Mouse (Mus musculus) embryonic facial prominence, embryonic 12.5 days (tissue): ENCODE measurements around the gene Ifna4. TPM values are rescaled to one million over a fixed set of nuclear protein-coding genes. Genes with fewer than 3 reads are reported as not detected.
"Not testable (repeated sequence)": the region's sequence is repeated elsewhere in the genome, so short reads cannot be mapped to it uniquely, and the experiment has no call there.

Experiments
- ATAC-seq: fragments of 200-750 bp; cut with Nextera tagmentation; 2 replicates; pipeline ENCODE4 v1.8.0; 2017; ENCODE audit not compliant: insufficient number of reproducible peaks, insufficient read depth, low FRiP score, low TSS enrichment
- H3K27ac ChIP-seq: fragments of 300-500 bp; sonication (generic); 2 replicates; pipeline ENCODE4 v1.5.1; 2016; ENCODE audit warnings: mild to moderate bottlenecking
- H3K27me3 ChIP-seq: fragments of 300-500 bp; sonication (generic); 2 replicates; pipeline ENCODE4 v1.6.1; 2016; ENCODE audit warnings: mild to moderate bottlenecking, moderate library complexity
- H3K36me3 ChIP-seq: fragments of 300-500 bp; sonication (generic); 2 replicates; pipeline ENCODE4 v1.6.1; 2016; ENCODE audit warnings: mild to moderate bottlenecking
- H3K4me1 ChIP-seq: fragments of 300-500 bp; sonication (generic); 2 replicates; pipeline ENCODE4 v1.6.1; 2016
- H3K4me2 ChIP-seq: fragments of 300-500 bp; sonication (generic); replicated peaks from 2 replicates; pipeline ENCODE4 v1.6.1; 2016; ENCODE audit warnings: mild to moderate bottlenecking, moderate library complexity
- H3K4me3 ChIP-seq: fragments of 300-500 bp; sonication (generic); 2 replicates; pipeline ENCODE4 v1.5.1; 2016; ENCODE audit warnings: mild to moderate bottlenecking
- H3K9ac ChIP-seq: fragments of 300-500 bp; sonication (generic); 2 replicates; pipeline ENCODE4 v1.6.1; 2016; ENCODE audit warnings: mild to moderate bottlenecking, moderate library complexity
- H3K9me3 ChIP-seq: fragments of 300-500 bp; sonication (generic); 2 replicates; pipeline ENCODE4 v1.6.1; 2016; ENCODE audit warnings: mild to moderate bottlenecking, moderate library complexity
- WGBS: fragments of 180-500 bp; shearing (Covaris S2); methylation state at CpG from one replicate; pipeline ENCODE4 v1.1.7; 2016; 5-methylcytosine and 5-hydroxymethylcytosine counted together
- polyA plus RNA-seq: library from polyadenylated mRNA; unstranded; fragments of >200 nt; fragmentation: Nextera tagmentation; extraction: Ambion mirVana; gene quantifications from 2 replicates; pipeline ENCODE4 v1.2.1, GENCODE M21; 2016

Gene Ifna4
- polyA plus RNA-seq, 1 experiment from 2014 or later = not detected

DNA sequence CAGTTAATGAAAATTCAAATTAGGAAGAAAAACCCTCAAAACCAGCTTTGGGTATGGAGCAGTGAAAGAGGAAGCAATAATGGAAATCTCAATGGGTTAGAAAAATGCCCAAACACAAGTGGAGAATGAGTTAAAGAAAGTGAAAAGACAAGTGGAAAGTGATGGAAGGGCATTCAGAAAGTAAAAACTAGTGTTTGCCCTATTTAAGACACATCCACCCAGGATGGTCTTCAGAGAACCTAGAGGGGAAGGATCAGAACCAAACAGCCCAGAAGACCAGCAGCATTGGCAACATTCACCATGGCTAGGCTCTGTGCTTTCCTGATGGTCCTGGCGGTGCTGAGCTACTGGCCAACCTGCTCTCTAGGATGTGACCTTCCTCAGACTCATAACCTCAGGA lies 6.4 kb upstream of the Ifna4 start, which contains the start of gene Ifna5:
TSS of gene Ifna5 (plus strand) at position 301 of the 400 bp plus-strand sequence.
- H3K9me3 ChIP-seq, ATAC-seq, H3K9ac ChIP-seq, H3K36me3 ChIP-seq, H3K4me1 ChIP-seq, H3K27me3 ChIP-seq, H3K4me3 ChIP-seq, H3K27ac ChIP-seq, H3K4me2 ChIP-seq: not testable (repeated sequence)
- WGBS = 78% methylated on average over 1 of the region's 1 CpGs

DNA sequence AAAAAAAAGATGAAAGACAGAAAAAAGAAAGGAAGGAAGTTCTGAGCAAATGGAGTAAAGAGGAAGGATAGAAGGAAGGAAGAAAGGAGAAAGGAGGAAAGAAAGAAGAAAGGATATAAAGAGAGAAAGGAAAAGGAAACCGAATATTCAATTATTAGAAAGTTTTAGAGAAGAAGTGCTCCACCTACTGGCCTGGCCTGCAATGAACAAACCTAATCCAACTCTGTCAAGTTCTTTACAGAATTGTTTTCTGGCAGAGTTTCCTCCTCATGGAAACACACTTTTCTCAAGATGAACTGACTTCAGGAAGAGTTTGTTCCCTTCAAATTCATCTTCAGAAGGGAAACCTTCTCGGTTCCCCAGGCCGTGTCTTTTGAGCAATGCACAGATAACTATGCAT lies 2.8 kb upstream of the Ifna4 start:
- no peak for ATAC-seq
- no peaks in the 10 kb centered on the region for H3K27me3 ChIP-seq
- no peaks in the 10 kb centered on the region for H3K36me3 ChIP-seq
- H3K4me1 ChIP-seq = no peaks in the 10 kb centered on the region
- WGBS = 43% methylated on average over 3 of the region's 3 CpGs
- H3K4me2 ChIP-seq = no peak overlapping the region
- no peak overlapping the region for H3K4me3 ChIP-seq
- H3K9ac ChIP-seq = no peak overlapping the region
- no peaks in the 10 kb centered on the region for H3K9me3 ChIP-seq
- no peak overlapping the region for H3K27ac ChIP-seq

DNA sequence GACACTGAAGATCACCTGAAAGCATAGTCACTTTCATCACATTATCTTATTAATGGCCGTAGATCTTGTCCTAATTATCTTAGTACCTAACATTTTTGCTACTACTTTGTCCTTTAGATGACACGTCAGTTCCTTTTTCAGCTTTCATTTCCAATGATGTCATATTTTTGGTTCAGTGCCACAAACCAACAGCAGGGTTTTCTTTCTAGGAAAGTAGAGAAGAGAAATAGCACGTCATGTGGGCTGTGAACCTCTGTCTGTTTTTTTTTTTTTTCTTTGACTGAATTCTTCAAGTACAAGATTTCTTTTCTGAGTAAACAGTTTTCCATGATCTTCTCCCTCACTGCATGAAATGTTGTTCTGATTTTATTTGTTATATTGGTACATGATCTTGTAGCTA lies 1.6 kb upstream of the Ifna4 start:
- H3K36me3 ChIP-seq = no peaks in the 10 kb centered on the region
- no peak overlapping the region for H3K27ac ChIP-seq

GRCm38 (mm10) chr4:88845334-88845733 lies 3.7 kb downstream of the Ifna4 start:
- no peaks in the 10 kb centered on the region for H3K9me3 ChIP-seq
- no peak for ATAC-seq
- H3K27ac ChIP-seq = no peak overlapping the region
- no peaks in the 10 kb centered on the region for H3K27me3 ChIP-seq
- no peaks in the 10 kb centered on the region for H3K4me1 ChIP-seq
- H3K4me2 ChIP-seq = no peak overlapping the region
- WGBS = 54% methylated on average over 2 of the region's 2 CpGs
- no peaks in the 10 kb centered on the region for H3K36me3 ChIP-seq
- H3K9ac ChIP-seq = no peak overlapping the region
- H3K4me3 ChIP-seq = no peak overlapping the region

More for the DNA sequence above, 1.6 kb upstream of the Ifna4 start:
- Histone ChIP-seq H3K27me3 (no peaks in the 10 kb centered on the region), H3K9me3 (no peaks in the 10 kb centered on the region), H3K4me1 (no peaks in the 10 kb centered on the region), H3K4me3 (no peak overlapping the region), H3K9ac (no peak overlapping the region), H3K4me2 (no peak overlapping the region)
- 75% methylated on average over 3 of the region's 3 CpGs for WGBS
- no peak for ATAC-seq

- whole genome bisulfite sequencing = 81% methylated on average over 1 of the region's 1 CpGs
- Histone ChIP-seq H3K27ac (no peak within 1 kb of the TSS), H3K4me1 (no peaks in the 10 kb centered on the region; the same call in 1 of the 2 replicates), H3K4me2 (no peak within 1 kb of the TSS), H3K9me3 (no peaks in the 10 kb centered on the region), H3K4me3 (no peak within 1 kb of the TSS), H3K27me3 (no peaks in the 10 kb centered on the region), H3K9ac (no peak within 1 kb of the TSS), H3K36me3 (no peaks in the 10 kb centered on the region)
- ATAC-seq = no peak
These were observed 8.0 kb downstream of the Ifna4 start, which contains the start of gene Ifna1 for GRCm38 (mm10) chr4:88849698-88850097. Gene Ifna1, plus strand, starts transcription at chr4:88850087.

DNA sequence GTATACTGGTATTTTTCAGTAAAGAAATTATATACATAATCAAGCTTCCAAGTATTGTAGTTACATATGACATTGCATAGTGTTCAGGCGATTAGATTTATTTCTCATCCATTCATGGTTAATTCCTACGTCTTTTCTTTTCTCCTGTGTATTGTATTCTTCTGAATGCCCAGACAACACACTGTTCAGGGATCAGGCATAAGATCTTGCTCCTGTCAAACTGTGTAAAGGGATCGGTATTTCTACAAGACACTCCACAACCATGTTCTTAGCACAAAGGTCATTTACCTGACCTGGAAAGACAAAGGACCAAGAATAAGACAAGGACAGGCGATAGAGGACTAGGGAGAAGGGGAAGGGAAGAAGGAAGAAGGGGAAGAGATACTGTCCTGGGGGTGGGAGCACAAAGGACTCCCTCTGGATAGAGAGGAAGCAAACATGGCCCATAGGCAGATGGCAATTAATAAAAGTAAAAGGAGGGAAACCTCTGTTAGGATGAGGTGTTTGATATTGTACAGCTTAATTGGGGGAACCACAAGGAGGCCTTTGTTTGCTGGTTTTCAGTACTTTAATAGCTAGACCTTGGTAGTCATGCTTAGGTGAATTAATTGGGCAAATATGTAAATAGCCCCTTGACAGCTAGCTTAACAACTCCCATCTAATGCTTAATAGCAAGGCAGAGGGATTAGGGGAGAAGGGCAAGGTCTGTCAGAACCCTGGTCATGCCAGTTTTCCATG lies 9.5 kb downstream of the Ifna4 start:
- Histone ChIP-seq H3K4me3 (no peak overlapping the region), H3K9me3 (no peaks in the 10 kb centered on the region), H3K4me2 (no peak overlapping the region), H3K36me3 (no peaks in the 10 kb centered on the region), H3K9ac (no peak overlapping the region), H3K27me3 (no peaks in the 10 kb centered on the region), H3K27ac (no peak overlapping the region), H3K4me1 (no peaks in the 10 kb centered on the region; the same call in 1 of the 2 replicates)
- WGBS = 57% methylated on average over 4 of the region's 4 CpGs
- no peak for ATAC-seq

- no peak overlapping the region for H3K4me3 ChIP-seq
- H3K9me3 ChIP-seq = no peaks in the 10 kb centered on the region
- H3K9ac ChIP-seq = no peak overlapping the region
- H3K27me3 ChIP-seq = 0 out of 2 replicates have a peak, but pooled peaks cover under 1% of the 10 kb centered on the region
- no peaks in the 10 kb centered on the region for H3K36me3 ChIP-seq
- H3K27ac ChIP-seq = no peak overlapping the region
- H3K4me2 ChIP-seq = no peak overlapping the region
- peaks cover 5% of the 10 kb centered on the region for H3K4me1 ChIP-seq
- no peak for ATAC-seq
These were observed 17.6 kb downstream of the Ifna4 start for GRCm38 (mm10) chr4:88859214-88859613.

DNA sequence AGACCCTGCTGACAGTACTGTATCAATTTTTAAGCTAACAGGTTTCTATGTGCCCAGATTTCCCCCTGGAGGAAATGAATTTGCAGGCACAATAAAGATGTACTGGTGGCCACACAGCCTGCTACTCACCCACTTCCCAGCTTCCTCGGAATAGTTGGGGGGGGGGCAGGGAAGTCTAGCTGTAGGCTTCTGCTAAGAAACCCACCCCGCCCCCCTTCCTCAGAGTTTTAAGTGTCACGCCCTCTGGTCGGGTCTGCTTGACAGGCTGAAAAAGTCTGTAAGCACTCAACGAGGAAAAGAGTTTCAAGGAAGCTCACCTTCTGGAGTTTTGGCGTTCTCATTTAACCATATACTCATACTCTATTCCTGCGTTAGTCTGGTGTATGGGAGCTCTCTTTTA lies 21.6 kb downstream of the Ifna4 start:
- no peak for ATAC-seq
- H3K27ac ChIP-seq = no peak overlapping the region
- H3K4me3 ChIP-seq = no peak overlapping the region
- 3% methylated on average over 7 of the region's 7 CpGs for WGBS
- 0 out of 2 replicates have a peak, but pooled peaks cover 5% of the 10 kb centered on the region for H3K27me3 ChIP-seq
- no peak overlapping the region for H3K9ac ChIP-seq
- no peak overlapping the region for H3K4me2 ChIP-seq
- no peaks in the 10 kb centered on the region for H3K9me3 ChIP-seq
- peaks cover 5% of the 10 kb centered on the region for H3K4me1 ChIP-seq
- no peaks in the 10 kb centered on the region for H3K36me3 ChIP-seq

DNA sequence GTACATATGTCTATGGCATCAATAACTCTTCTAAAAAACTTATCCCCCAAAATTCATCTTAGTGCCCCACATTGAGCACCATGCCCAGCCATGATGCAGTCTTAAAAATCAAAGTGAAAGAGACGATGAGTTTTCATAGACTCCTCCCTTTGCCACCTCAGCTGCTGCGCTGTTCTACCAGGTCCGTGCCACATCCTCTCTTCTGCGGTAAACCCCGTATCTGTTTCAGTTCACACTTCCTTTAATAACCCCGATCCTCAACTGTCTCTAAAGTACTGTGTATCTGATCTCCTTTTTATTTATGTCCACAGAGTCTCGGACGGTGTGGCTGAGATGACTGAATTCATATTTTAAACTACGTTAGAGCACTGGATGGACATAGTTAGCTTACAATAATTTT lies 22.9 kb downstream of the Ifna4 start:
- Histone ChIP-seq H3K9ac (no peak overlapping the region), H3K27me3 (0 out of 2 replicates have a peak, but pooled peaks cover 5% of the 10 kb centered on the region), H3K4me2 (no peak overlapping the region), H3K9me3 (no peaks in the 10 kb centered on the region), H3K36me3 (no peaks in the 10 kb centered on the region), H3K4me3 (no peak overlapping the region), H3K27ac (no peak overlapping the region), H3K4me1 (peaks cover 5% of the 10 kb centered on the region)
- 55% methylated on average over 9 of the region's 9 CpGs for WGBS
- no peak for ATAC-seq

DNA sequence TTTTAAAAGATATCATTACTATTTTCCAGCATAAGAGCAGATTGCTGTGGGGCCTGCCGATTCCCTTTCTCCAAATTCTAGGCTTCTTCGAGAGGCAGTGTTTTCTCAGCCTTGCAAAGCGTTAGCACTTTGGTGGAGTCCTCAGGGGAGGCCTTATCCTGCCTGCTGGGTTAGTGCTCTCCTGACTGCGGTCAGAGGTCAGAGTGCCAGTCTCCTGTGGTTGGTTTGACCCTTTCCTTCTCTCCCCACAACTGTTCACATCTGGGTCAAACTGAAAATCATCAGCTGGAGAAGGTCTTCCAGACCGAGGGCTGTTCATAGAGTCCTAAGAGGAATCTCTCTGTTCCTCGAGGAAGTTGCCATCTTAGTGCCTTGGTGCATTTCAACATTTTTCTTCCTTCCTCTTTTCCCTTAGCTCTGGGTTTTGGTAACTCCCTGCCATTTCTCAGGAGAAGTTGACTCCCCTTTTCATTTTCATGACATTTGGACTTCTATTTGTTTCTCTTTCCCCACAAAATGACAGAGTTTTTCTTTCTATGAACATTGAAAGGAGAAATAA lies 23.4 kb downstream of the Ifna4 start:
- no peak overlapping the region for H3K4me3 ChIP-seq
- no peaks in the 10 kb centered on the region for H3K9me3 ChIP-seq
- no peaks in the 10 kb centered on the region for H3K36me3 ChIP-seq
- WGBS = 31% methylated on average over 6 of the region's 6 CpGs
- H3K27me3 ChIP-seq = 0 out of 2 replicates have a peak, but pooled peaks cover 5% of the 10 kb centered on the region
- no peak overlapping the region for H3K27ac ChIP-seq
- ATAC-seq = no peak
- H3K4me2 ChIP-seq = no peak overlapping the region
- no peak overlapping the region for H3K9ac ChIP-seq
- peaks cover 5% of the 10 kb centered on the region for H3K4me1 ChIP-seq

DNA sequence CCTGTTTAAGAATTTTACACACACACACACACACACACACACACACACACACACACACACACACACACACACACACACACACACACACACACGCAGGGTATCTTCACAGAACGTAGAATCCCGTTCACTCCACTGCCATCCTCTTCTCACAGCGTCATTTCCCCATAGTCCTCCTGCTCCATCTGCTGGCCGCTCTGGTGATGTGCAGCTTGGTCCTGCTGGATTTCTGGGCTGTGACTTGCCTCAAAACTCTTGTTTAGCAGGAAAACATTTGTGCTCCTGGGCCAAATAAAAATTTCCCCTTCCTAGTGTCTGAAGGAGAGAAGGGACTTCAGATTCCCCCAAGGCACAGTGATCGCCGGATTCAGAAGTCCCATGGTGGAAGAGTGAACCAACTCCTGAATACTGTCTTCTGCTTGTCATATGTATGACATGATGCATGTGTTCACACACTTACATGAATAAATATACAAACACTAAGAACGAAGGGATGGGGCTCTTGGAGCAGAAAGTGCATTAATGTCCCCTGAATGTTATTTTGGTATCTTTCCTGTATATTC lies 25.8 kb downstream of the Ifna4 start:
- WGBS = under 1% methylated on average over 8 of the region's 8 CpGs
- Histone ChIP-seq H3K27me3 (0 out of 2 replicates have a peak, but pooled peaks cover 5% of the 10 kb centered on the region), H3K4me3 (peak overlapping the region; percentile 50), H3K36me3 (no peaks in the 10 kb centered on the region), H3K4me1 (peaks cover 5% of the 10 kb centered on the region), H3K4me2 (peak overlapping the region; percentile 85), H3K9ac (0 out of 2 replicates have a peak overlapping the region, but pooled peaks have one; percentile 4), H3K9me3 (no peaks in the 10 kb centered on the region), H3K27ac (no peak overlapping the region)
- no peak for ATAC-seq
